Mouse (Mus musculus) heart, embryonic 15.5 days (tissue): ENCODE results near the gene Pemt. TPM values are rescaled to one million over a fixed set of nuclear protein-coding genes. Genes with fewer than 3 reads are reported as not detected.

ENCODE experiments used
- ATAC-seq: fragments of 200-750 bp; cut with Nextera tagmentation; replicated peaks from 2 replicates; pipeline ENCODE4 v1.8.0; 2017; ENCODE audit warnings: low read depth, moderate TSS enrichment; ENCODE audit not compliant: insufficient number of reproducible peaks, insufficient read depth, low FRiP score
- H3K27ac ChIP-seq: fragments of 300-500 bp; sonication (generic); 2 replicates; pipeline ENCODE4 v1.5.1; 2015; ENCODE audit warnings: mild to moderate bottlenecking, inconsistent platforms
- H3K27me3 ChIP-seq: fragments of 300-500 bp; sonication (generic); 2 replicates; pipeline ENCODE4 v1.6.1; 2015; ENCODE audit warnings: inconsistent platforms
- H3K36me3 ChIP-seq: fragments of 300-500 bp; sonication (generic); 2 replicates; pipeline ENCODE4 v1.6.1; 2015; ENCODE audit warnings: mild to moderate bottlenecking, inconsistent platforms
- H3K4me1 ChIP-seq: fragments of 300-500 bp; sonication (generic); replicated peaks from 2 replicates; pipeline ENCODE4 v1.6.1; 2015; ENCODE audit warnings: inconsistent platforms
- H3K4me2 ChIP-seq: fragments of 300-500 bp; sonication (generic); 2 replicates; pipeline ENCODE4 v1.6.1; 2015; ENCODE audit warnings: inconsistent platforms, mild to moderate bottlenecking, moderate library complexity
- H3K4me3 ChIP-seq: fragments of 300-500 bp; sonication (generic); 2 replicates; pipeline ENCODE4 v1.5.1; 2015; ENCODE audit warnings: mild to moderate bottlenecking, inconsistent platforms
- H3K9ac ChIP-seq: fragments of 300-500 bp; sonication (generic); 2 replicates; pipeline ENCODE4 v1.6.1; 2015; ENCODE audit warnings: mild to moderate bottlenecking, inconsistent platforms
- H3K9me3 ChIP-seq: fragments of 300-500 bp; sonication (generic); replicated peaks from 2 replicates; pipeline ENCODE4 v1.6.1; 2016; ENCODE audit warnings: inconsistent platforms
- WGBS: fragments of 180-500 bp; shearing (Covaris S2); methylation state at CpG from one replicate; pipeline ENCODE4 v1.1.7; 2015; ENCODE audit warnings: mixed read lengths; 5-methylcytosine and 5-hydroxymethylcytosine counted together
- polyA plus RNA-seq: library from polyadenylated mRNA; unstranded; fragments of >200 nt; fragmentation: Nextera tagmentation; extraction: Ambion mirVana; gene quantifications from 2 replicates; pipeline ENCODE4 v1.2.1, GENCODE M21; 2015

Gene Pemt
- polyA plus RNA-seq, 1 experiment from 2014 or later = 7.3 TPM

GRCm38 (mm10) chr11:60048841-60049240 lies 2.6 kb upstream of the Pemt start:
- no peaks in the 10 kb centered on the region for H3K27me3 ChIP-seq
- H3K9ac ChIP-seq = no peak overlapping the region
- no peak overlapping the region for H3K4me2 ChIP-seq
- H3K36me3 ChIP-seq = no peaks in the 10 kb centered on the region
- H3K9me3 ChIP-seq = no peaks in the 10 kb centered on the region
- H3K4me1 ChIP-seq = peaks cover 5% of the 10 kb centered on the region; the same call in 1 of the 2 replicates
- no peak overlapping the region for H3K4me3 ChIP-seq
- no peak overlapping the region for H3K27ac ChIP-seq
- no peak for ATAC-seq
- 85% methylated on average over 2 of the region's 2 CpGs for WGBS

- peak overlapping the region; percentile 68 for H3K4me3 ChIP-seq
- no peaks in the 10 kb centered on the region for H3K27me3 ChIP-seq
- 0 out of 2 replicates have a peak overlapping the region, but pooled peaks have one; percentile 8 for H3K27ac ChIP-seq
- ATAC-seq = no peak
- peak overlapping the region; percentile 56; the same call in 1 of the 2 replicates for H3K9ac ChIP-seq
- H3K36me3 ChIP-seq = no peaks in the 10 kb centered on the region
- no peaks in the 10 kb centered on the region for H3K9me3 ChIP-seq
- WGBS = 5% methylated on average over 3 of the region's 3 CpGs
- H3K4me1 ChIP-seq = peaks cover 5% of the 10 kb centered on the region; the same call in 1 of the 2 replicates
- H3K4me2 ChIP-seq = peak overlapping the region; percentile 84
These were observed 622 bp downstream of the Pemt start for GRCm38 (mm10) chr11:60045676-60046057.

GRCm38 (mm10) chr11:60044777-60045176 lies 1.5 kb downstream of the Pemt start:
- H3K36me3 ChIP-seq = no peaks in the 10 kb centered on the region

GRCm38 (mm10) chr11:60042277-60042676 lies 4.0 kb downstream of the Pemt start:
- no peak overlapping the region for H3K4me2 ChIP-seq
- H3K4me3 ChIP-seq = no peak overlapping the region
- no peaks in the 10 kb centered on the region for H3K36me3 ChIP-seq
- H3K4me1 ChIP-seq = peaks cover 5% of the 10 kb centered on the region; the same call in 1 of the 2 replicates
- ATAC-seq = no peak
- no peaks in the 10 kb centered on the region for H3K27me3 ChIP-seq
- H3K27ac ChIP-seq = no peak overlapping the region
- H3K9ac ChIP-seq = no peak overlapping the region
- no peaks in the 10 kb centered on the region for H3K9me3 ChIP-seq

More at GRCm38 (mm10) chr11:60044777-60045176, 1.5 kb downstream of the Pemt start:
- Histone ChIP-seq H3K4me3 (no peak overlapping the region), H3K4me2 (no peak overlapping the region), H3K27me3 (no peaks in the 10 kb centered on the region), H3K4me1 (peaks cover 5% of the 10 kb centered on the region; the same call in 1 of the 2 replicates), H3K27ac (no peak overlapping the region), H3K9me3 (no peaks in the 10 kb centered on the region), H3K9ac (no peak overlapping the region)
- 79% methylated on average over 1 of the region's 1 CpGs for WGBS
- ATAC-seq = no peak

GRCm38 (mm10) chr11:60036537-60037220 lies 9.6 kb downstream of the Pemt start:
- Histone ChIP-seq H3K27ac (no peak overlapping the region), H3K27me3 (no peaks in the 10 kb centered on the region), H3K9ac (no peak overlapping the region), H3K36me3 (no peaks in the 10 kb centered on the region), H3K4me1 (peaks cover 4% of the 10 kb centered on the region; the same call in 1 of the 2 replicates), H3K4me3 (no peak overlapping the region), H3K4me2 (no peak overlapping the region), H3K9me3 (no peaks in the 10 kb centered on the region)
- ATAC-seq = no peak
- 63% methylated on average over 5 of the region's 5 CpGs for WGBS

GRCm38 (mm10) chr11:60034911-60035400 lies 11.3 kb downstream of the Pemt start:
- ATAC-seq = no peak
- Histone ChIP-seq H3K4me3 (no peak overlapping the region), H3K4me1 (peaks cover 4% of the 10 kb centered on the region; the same call in 1 of the 2 replicates), H3K9ac (no peak overlapping the region), H3K27ac (no peak overlapping the region), H3K27me3 (no peaks in the 10 kb centered on the region), H3K36me3 (no peaks in the 10 kb centered on the region), H3K9me3 (no peaks in the 10 kb centered on the region), H3K4me2 (no peak overlapping the region)
- WGBS = 79% methylated on average over 8 of the region's 8 CpGs

- H3K4me1 ChIP-seq = peaks cover 4% of the 10 kb centered on the region; the same call in 1 of the 2 replicates
These were observed 12.0 kb downstream of the Pemt start for GRCm38 (mm10) chr11:60034293-60034692.

GRCm38 (mm10) chr11:60032586-60033430 lies 13.5 kb downstream of the Pemt start:
- no peak overlapping the region for H3K27ac ChIP-seq
- no peak for ATAC-seq

More at GRCm38 (mm10) chr11:60034293-60034692, 12.0 kb downstream of the Pemt start:
- H3K4me2 ChIP-seq = no peak overlapping the region
- 67% methylated on average over 6 of the region's 6 CpGs for whole genome bisulfite sequencing
- no peak overlapping the region for H3K9ac ChIP-seq
- no peaks in the 10 kb centered on the region for H3K9me3 ChIP-seq
- H3K4me3 ChIP-seq = no peak overlapping the region
- no peak overlapping the region for H3K27ac ChIP-seq
- ATAC-seq = no peak
- H3K36me3 ChIP-seq = no peaks in the 10 kb centered on the region
- H3K27me3 ChIP-seq = no peaks in the 10 kb centered on the region

GRCm38 (mm10) chr11:60030747-60031331 lies 15.4 kb downstream of the Pemt start:
- Histone ChIP-seq H3K36me3 (no peaks in the 10 kb centered on the region), H3K9ac (no peak overlapping the region), H3K9me3 (no peaks in the 10 kb centered on the region), H3K27me3 (no peaks in the 10 kb centered on the region), H3K4me1 (peaks cover 9% of the 10 kb centered on the region; the same call in 1 of the 2 replicates), H3K4me3 (no peak overlapping the region), H3K4me2 (no peak overlapping the region), H3K27ac (no peak overlapping the region)
- 86% methylated on average over 4 of the region's 4 CpGs for WGBS
- ATAC-seq = no peak

More at GRCm38 (mm10) chr11:60032586-60033430, 13.5 kb downstream of the Pemt start:
- Histone ChIP-seq H3K4me3 (no peak overlapping the region), H3K4me1 (peaks cover 11% of the 10 kb centered on the region; the same call in 1 of the 2 replicates), H3K4me2 (no peak overlapping the region), H3K27me3 (no peaks in the 10 kb centered on the region), H3K9me3 (no peaks in the 10 kb centered on the region), H3K9ac (no peak overlapping the region), H3K36me3 (no peaks in the 10 kb centered on the region)
- 79% methylated on average over 6 of the region's 6 CpGs for WGBS

- no peaks in the 10 kb centered on the region for H3K36me3 ChIP-seq
- H3K4me3 ChIP-seq = no peak overlapping the region
- H3K9ac ChIP-seq = no peak overlapping the region
- H3K4me2 ChIP-seq = no peak overlapping the region
- no peaks in the 10 kb centered on the region for H3K9me3 ChIP-seq
- H3K27me3 ChIP-seq = no peaks in the 10 kb centered on the region
- H3K27ac ChIP-seq = no peak overlapping the region
- no peak for ATAC-seq
- peaks cover 14% of the 10 kb centered on the region for H3K4me1 ChIP-seq
- 67% methylated on average over 9 of the region's 9 CpGs for WGBS
These were observed 16.3 kb downstream of the Pemt start for GRCm38 (mm10) chr11:60029976-60030375.
